Mouse (Mus musculus): ENCODE data around the gene B3glct.

- TF ChIP-seq GATA1 (IDR thresholded peaks at IDR 0.05; ENCODE audit: low read length), result no peak
- no peak for TF ChIP-seq TAL1 (IDR thresholded peaks at IDR 0.05; ENCODE audit: low read length)
These were observed 133.8 kb downstream of the B3glct start for GRCm38 (mm10) chr5:149811835-149812234.
